Mouse (Mus musculus) forelimb bud, embryonic 11.5 days (tissue): ENCODE measurements around the gene Skp1a.

Experiments used
- DNase-seq: peaks from one replicate; pipeline ENCODE4 v3.0.0-alpha.2; 2012; ENCODE audit warnings: low read depth, low spot score

The Skp1a gene

DNA sequence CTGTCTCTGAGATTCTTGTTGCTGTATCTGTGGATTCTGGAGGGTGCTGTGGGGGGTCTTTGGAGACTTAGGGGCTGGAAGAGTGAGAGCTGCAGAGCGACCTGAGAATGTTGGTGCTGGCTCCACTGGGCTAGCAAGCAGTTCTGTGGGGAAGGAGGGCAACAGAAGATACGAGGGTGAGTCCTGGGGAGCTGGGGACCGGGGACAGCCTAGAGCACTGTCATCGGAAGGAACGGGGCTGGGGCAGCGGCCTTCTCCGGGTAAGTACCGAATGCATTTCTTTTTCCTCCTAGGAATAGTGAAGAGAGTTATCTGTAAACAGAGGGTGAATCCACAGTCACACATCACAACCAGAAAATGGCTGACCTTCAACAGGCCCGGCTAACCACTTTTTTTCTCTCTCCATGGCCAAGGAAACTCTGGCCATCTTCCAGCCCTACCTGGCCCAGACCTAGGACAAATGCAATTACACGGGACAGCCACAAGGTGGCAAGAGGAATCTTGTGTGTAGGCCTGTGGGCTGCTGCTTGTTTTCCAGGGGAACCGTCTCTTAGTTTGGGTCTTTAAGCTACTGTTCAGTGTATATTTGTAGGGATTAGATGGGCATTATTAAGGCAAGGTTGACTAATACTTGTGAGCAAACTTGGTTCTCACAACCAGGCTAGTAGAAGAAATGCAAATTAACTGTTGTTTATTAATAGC is 22.0 kb downstream of the Skp1a start:
- peak; percentile 70 for DNase-seq

DNA sequence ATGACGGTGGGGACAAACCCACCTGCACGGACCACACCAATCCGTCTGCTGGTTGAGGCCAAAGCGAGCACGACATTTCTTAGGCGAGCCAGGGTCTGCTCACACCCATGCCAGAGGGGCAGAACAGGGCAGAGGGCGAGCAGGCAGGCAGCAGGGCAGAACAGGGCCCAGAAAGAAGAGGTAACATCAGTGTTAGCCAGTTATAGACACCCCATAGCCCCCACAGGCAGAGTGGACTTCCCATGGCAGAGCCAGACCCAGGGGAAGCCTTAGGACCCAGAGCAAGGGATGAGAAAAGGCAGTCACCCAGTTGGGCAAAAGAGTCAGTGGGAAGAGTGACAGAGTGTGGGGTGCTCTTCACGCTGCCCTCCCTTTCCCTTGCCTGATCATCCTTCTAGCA is 23.3 kb downstream of the Skp1a start:
- DNase-seq, result no peak

DNA sequence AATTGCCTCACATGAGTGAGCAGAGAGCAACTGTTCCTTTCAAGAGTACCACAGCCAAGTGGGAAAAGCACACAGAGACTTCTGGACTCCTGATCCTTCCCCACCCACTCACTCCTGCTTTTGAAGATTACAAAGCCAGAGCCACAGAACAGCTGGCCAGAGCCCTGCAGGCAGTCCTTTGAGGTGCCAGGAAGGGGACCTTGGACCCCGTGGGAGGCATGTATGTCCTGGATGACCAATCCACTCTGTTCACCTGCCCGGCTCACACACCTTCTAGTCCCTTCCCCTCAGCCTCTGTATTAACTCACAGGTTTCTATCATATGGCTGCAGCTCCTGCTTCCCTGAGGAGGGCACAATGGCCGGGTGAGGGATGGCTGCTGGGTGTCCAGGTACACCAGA is 25.6 kb downstream of the Skp1a start:
- no peak for DNase-seq

DNA sequence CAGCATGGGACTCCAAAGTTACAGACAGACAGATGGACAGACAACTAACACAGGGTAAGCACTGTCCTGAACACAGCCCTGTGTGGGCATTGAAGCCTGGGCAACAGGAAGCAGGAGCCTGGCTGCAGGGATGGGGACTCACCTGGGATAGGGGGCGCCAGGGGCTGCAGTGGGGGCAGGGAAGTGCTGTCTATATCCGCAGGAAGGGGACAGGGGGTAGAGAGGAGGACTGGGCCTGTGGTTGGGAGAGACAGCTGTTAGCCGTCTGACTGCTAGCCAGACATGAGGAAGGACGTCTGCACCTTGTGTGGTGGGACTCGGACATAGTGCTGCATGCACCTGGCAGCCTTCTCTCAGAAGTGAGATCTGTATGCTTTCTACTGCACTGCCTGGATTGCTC is 26.9 kb downstream of the Skp1a start:
- no peak for DNase-seq

DNA sequence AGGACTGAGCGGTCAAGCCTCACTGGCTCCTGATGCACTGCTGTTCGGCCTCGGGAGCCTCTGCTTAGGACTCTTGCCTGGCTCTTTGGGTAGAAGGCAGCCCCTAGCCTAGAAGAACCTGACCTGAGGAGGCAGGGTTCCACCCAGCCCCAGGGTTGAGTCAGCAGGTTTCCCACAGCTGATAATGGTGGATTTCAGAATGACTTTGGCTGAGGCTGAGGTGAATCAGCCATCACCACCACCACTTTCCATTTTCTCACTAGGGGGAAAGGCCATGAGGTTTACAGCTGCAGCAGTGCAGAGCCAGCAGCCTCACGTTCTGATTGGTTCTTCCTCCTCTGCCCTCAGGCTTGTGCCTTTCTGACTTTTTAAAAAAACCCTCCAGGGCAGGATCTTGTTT is 29.1 kb downstream of the Skp1a start:
- no peak for DNase-seq

DNA sequence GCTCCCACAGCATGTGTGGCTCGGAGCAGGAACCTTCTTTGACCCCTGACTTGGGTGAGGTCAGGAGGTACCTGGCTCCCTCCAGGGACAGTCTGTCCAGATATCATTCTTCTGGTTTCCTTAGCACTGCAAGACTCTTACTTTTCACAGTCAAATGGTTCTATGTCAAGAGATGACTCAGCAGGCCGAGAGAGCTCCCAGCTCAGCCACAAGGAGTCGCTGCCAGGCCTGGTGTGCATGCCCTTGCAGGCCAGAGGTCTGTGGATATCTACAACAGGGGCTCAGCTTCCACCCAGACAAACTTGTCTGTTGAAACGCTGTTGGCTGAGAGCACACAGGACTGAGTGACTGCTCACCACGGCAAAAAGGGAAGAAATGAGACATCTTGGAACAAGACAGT is 30.1 kb downstream of the Skp1a start:
- DNase-seq, result no peak

DNA sequence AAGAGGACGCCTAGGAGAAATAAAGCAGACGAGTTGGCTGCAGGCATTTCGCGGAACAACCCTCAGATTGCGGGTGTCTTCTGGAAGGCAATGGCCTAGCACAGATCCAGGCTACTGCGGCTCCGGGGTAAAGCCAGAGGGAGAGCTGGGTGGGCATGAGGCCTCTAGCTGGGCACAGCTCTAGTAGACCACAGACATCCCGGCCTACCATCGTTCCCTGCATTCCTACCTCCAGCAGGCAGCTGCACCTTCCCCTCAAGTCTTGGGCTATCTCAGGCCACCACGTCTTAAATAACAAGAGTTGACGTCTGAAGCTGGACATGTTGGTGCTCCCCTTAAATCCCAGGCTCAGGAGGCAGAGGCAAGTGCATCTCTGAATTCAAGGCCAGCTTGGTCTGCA is 30.5 kb downstream of the Skp1a start:
- DNase-seq, result no peak

DNA sequence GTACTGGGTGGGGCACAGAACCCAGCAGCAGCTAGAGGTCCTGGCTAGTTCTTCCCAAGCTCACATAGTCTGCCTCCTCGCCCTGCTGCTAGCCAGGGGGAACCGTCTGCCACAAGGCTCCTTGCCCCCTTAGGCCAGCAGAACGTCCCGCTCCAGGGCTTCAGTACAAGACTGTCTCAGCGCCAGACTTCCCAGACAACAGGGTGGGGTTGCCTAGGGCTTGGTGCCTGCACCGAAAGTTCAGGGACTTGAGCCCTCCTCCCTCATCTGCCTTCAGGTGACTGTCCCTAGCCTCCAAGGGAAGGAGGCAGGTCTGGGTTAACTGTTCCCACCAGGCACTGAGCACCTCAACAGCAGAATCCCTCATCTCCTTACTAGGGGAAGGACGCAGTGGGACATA is 33.1 kb downstream of the Skp1a start:
- no peak for DNase-seq

DNA sequence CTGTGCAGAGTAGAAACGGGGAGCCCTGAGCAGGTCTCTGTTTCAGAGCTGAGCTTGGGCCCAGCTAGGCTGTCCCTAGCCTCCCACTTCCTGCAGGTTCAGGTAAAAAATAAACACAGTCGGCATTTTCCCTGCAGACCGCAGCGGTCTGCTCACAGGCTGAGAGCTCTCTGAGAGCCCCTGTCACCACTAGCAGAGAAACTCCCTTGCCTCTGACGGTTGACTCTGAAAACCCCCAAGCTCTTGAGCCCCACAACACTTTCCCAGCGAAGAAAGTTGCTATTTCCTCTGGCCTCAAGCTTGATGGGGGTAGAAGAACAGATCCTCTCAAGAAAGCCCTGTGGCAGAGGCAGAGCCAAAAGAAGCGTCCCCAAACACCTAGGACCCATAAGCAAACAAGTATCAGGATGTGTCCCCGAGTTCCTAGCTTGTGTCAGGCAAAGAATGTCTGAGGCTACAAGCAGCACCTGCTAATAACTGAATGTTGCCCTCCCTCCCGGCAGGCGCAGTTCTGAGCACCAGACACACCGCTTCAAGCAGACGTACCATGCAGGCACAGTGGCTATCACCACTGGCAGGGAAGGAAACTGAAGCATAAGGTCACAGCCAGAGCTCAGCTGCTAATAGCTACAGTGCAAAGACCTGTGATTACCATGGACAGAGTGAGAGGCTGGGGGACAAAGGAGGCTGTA is 34.0 kb downstream of the Skp1a start:
- DNase-seq, result no peak

DNA sequence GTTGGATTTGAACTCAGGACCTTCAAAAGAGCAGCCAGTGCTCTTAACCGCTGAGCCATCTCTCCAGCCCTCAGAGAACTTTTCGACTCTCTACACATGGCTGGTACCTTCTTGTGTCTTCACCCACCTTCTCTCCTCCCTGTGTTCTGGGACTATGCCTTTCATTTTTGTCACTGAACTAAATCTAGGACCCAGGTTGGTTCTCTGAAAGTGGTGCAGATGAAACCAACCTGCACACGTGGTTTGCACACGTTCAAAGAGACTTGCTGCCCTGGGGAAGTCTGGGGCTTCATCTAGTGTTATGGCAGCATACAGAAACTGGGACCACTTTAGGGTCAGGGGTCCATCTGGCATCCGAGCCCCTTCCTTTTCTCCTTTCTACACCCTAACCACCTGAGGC is 35.5 kb downstream of the Skp1a start:
- DNase-seq, result no peak

DNA sequence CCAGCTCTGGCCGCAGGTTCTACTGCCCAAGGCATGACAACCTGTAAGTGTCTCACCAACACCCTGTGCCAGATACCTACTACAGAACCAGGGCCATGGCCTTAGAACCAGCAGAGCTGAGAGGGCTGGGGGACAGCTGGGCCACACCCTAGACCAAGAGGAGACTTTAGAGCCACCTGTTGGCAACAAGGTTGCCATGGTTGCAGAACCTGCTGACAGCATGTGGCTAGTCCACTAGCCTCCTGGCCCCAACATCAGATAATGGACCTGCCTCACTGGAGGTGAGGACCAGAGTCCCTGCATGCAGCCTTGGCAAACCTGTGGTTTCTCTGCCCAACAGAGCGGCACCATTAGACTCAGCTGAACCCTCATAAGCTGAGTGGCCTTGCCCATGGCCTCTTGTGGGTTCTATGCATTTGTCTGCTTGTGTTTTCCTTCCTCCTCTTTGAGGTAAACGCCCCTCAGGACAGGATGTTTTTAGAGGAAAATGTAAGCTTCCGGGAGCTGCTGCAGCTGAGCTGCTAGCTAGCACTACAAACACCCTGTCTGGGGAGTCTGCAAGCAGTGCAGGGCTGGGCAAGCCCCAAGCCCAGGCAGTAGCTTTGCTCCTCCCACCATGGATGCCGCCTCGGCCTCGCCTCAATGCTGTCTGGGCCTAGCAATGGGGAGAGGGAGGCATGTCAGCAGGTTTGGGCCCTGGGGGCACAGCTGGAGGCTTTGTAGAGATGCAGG is 36.5 kb downstream of the Skp1a start:
- no peak for DNase-seq

DNA sequence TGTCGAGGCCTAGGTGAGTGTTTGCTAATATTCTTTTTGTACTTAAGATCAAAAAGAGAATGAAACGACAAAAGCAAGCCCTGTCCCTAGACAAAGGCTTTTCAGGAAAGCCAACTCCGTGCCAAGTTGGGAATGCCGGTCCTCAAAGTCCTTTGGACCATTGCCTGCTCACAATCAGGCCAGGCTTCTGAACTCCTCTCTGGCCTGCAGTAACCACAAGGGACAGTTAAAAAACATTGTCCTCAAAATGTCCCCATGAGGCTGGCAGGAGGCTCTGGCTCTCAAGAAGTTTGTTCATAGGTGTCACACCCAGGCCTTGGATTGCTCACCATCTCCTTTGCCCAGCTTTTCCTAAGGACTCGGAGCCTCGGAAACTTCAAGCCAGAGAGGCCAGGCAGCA is 38.0 kb downstream of the Skp1a start:
- DNase-seq, result no peak

DNA sequence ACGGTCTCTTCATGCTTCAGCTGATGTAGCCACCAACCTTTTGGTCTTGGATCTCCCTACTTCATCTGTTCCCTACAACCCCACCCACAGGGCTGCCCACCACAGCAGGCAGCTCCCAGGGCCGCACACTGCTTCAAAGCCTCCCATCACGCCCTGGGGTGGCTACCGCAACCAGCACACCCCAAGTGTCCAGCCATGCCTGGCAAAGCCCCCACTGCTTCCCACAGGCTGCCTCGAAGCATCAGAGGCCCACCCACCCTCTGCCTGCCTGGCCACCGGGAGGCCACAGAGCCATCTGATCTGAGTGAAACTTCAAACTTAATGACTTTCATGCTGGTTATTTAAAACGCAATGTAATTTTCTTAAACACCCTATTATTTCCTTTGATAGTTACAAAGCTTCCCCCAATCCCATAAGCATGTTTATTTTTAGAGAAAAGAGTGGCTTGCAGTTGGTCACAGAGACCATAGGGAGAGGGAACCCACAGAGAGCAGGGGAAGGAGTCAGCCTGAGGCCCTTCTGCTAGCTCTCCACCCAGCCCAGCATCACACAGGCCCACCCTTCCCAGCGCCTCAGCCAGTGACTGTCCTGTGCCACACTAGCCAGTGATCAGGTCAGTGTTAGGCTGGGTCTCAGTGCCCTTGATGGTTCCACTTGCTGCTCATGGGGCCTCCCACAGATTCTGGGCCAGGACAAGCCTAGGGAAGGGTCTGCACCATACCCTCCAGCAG is 40.1 kb downstream of the Skp1a start:
- no peak for DNase-seq

DNA sequence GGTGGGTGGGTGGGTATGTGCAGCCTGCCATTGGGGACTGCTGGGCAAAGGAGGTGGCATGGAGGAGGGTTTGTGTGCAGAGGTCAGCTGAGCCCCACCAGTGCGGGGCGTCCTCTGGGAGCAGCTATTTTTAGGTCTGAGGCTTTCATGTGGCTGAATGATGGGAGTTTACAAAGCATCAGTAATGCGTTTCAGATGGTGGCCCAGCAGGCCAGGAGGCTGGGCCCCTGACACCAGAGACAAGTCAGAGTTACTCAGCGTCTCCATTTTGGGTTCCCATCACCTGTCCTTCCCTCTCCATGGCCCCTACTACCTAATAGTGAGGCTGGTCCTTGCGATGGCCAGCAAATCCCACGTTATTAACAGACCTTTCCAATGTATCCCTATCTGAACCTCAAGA is 40.8 kb downstream of the Skp1a start:
- peak; percentile 11 for DNase-seq

DNA sequence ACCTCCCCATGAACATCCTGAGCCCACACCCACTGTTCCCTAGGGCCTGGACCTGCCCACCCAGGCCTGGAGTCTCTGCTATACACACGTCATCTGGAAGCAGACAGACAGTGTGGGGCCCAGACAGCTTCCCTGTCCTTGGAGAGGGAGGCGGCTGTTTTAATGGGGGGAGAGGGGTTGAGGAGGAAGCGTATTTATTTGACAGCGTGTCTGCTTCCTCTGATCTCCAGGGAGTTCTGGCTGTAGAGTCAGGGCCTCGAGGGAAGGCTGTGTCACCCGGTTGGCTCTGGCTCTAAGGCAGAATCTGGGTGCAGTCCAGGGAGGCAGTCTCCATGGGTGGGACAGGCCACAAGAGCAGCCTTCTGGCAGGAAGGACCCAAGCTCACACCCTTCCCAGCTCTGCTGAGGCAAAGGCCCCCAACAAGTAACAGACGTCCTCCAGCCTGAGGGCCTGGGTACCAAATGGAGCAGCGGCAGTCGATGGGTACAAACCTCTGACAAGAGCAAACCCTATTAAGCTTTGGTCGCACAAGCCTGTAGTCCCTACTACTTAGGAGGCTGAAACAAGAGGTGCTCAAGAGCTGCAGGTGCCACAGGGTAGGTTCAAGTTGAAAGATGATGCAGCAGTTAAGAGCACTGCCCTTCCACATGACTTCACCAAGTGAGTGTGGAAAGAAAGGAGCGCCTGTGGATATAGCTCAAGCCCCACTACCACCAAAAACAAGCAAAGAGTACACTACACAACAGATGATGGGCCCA is 41.6 kb downstream of the Skp1a start:
- no peak for DNase-seq

DNA sequence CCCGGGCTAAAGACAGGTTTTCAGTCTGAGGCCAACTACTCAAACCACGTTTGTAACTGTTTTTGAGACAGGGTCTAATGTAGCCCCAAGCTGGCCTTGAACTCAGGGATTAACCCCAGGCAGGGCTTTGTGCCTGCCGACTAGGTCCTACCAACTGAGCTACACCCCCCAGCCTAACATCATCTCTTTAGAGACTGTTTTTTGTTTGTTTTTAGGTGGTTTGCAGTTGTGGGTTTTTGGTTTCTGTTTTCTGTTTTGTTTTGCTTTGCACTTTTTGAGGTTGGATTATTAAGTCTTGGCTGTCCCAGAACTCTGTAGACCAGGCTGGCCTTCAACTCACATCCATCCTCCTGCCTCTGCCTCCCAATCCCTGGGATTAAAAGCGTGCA is 42.1 kb downstream of the Skp1a start:
- no peak for DNase-seq

DNA sequence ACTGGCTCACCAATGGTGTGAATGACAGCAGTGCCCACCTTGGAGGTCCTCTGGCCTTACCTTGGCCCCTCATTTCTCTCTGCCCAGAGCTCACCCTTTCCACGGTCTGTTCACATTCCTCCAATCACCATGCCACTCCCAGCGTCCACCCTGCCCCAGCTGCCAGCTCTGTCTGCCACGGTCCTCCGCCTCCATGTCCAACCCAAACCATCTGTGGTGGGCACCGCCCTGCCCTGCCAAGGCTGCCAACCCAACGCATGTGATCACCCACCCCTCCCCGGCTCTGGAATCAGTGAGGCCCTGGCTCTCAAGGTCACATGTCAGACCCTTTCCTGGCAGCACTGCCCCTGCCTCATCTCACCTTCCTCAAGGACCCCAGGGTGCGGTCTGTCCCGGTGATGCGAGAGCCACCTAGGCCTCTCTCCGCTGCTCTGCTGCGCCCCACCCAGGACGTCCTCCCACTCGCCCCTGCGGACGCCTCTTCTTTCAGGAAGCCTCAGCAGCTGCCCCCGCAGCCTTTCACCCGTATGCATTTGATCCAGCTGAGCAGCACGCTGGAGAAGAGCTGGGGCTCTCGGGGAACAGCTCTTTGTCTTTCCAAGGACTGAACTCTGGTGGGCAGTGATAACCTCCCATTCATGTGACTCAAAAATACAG is 42.8 kb downstream of the Skp1a start:
- no peak for DNase-seq

DNA sequence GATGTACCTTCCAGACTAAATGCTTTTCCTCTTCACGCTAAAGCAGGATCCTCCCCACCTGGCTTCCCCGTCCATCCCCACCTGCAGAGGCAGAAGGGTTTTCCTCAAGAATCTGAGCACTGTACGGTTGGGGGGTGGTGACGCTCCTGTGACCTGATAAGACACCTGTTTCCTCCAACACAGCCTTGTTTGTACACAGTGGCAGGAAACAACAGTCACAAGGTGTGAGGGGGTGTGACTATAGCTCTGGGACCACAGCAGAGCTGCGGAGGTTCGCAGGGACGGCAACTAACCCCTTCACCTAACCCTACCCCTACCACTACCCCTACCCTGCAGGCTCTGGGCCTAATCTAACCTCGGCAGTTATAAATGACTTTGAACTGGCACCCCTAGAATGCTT is 43.6 kb downstream of the Skp1a start:
- no peak for DNase-seq

DNA sequence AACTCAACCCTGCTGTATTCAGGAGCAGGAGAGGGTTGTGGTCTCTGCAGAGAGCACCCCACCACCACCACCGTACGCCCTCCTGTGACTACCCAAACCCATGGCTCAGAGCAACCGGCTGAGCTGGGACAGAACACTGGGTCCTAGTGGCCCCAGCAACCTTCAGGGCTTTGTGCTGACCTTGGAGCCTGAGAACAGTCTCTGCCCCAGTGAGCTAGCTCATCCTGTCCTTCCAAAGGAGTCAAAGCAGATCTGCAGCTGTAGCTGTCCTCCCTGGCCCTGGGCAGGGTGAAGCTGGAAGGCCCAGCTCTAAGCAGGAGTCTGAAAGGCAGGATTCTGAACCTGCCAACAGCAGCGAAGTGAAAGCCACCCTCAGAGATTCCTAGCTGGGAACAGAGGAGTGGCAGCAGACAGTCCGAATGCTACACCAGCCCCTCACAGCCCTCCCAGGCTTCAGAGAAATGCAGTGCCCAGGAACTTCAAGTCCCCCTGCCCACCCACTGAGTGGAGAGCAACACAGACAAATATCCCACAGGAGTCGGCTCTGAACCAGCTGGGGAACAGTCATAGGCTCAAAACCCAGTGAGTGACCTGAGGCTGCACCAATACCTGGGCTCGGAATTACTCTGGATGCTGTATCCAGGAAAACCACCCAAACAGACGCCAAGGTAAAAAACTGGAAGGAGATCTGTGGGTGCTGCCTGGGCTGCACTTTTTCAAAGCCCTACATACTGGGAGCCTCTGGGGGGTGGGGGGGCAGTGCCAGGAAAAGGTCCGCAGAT is 44.2 kb downstream of the Skp1a start:
- no peak for DNase-seq

DNA sequence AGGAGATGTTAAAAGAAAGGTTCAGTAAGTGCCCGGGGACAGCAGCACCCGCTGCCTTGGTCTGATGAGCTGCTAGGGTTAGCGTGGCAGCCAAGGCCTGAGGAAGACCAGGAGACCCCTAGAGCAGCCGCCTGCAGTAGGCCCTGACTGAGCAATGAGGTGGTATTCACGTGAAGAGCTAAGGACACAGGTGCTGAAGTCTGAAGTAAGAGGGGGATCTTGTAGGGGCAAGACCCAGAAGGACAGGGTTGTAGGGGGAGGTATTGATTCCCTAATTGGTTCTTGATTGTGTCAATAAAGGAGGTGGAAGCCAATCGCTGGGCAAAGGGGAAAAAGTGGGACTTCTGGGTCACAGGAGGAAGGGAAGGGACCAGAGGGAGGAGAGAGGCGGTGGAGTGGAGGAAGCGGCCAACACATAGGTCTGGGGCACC is 45.2 kb downstream of the Skp1a start:
- DNase-seq, result no peak
